Mouse (Mus musculus): ENCODE measurements around the gene C130073F10Rik. TPM values are rescaled to one million over a fixed set of nuclear protein-coding genes. Genes with fewer than 3 reads are reported as not detected.
"Not testable (repeated sequence)": the region's sequence is repeated elsewhere in the genome, so short reads cannot be mapped to it uniquely, and the experiment has no call there.

The C130073F10Rik gene
- polyA plus RNA-seq (2015; fragmentation: Nextera tagmentation; extraction: Ambion mirVana) = not detected in 2 replicates

DNA sequence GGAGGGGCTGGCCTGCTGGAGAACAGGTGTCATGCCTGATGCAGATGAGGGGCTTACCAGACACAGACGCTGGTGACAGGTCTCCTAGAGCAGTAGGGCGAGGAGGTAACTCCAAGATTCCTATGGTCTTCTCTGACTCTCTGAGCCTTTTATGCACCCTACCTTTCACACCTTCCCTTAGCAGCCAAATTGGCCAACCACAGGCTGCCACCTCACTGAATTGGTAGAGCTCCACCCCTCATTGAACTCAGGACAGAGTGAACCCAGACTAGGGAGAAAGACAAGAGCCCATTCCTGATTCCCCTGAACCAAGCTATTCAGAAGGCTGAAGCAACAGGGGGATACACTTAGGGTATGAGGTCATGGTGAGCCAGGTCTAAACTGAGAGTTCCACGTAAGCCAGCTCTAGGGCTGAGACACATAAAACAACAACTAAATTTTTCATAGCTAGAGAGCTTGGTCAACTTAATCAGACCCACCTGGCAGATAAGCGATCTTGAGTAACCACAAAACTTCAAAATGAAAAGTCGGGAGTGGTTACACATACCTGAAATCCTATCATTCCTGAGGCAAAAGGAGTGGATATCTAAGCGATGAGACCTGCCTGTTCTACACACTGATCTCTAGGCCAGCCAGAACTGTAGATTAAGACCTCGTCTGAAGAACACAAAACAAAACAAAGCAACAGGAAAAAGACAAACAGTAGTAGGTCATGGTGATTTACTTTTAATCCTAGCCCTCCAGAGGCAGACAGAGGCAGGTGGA lies at the start of gene C130073F10Rik:
Gene C130073F10Rik (minus strand): TSS at position 134 of the 765 bp plus-strand sequence.
- ATAC-seq (replicated peaks; ENCODE audit: extremely low read depth, insufficient read depth, low FRiP score) = no peak
- Histone ChIP-seq H3K9ac (ENCODE audit: low read length) (no peak within 1 kb of the TSS), H3K9me3 (replicated peaks; ENCODE audit: control insufficient read depth, low read length) (no peaks in the 10 kb centered on the region), H3K4me3 (ENCODE audit: low read length) (no peak within 1 kb of the TSS), H3K4me2 (ENCODE audit: low read depth, low read length) (no peak within 1 kb of the TSS), H3K4me1 (ENCODE audit: control insufficient read depth, insufficient read depth, low read length) (no peaks in the 10 kb centered on the region), H3K36me3 (ENCODE audit: control insufficient read depth, insufficient read depth) (no peaks in the 10 kb centered on the region), H3K27me3 (ENCODE audit: control insufficient read depth, insufficient read depth, low read length) (no peaks in the 10 kb centered on the region), H3K27ac (ENCODE audit: low read length) (no peak within 1 kb of the TSS)
- WGBS = 79% methylated on average over 7 of the region's 7 CpGs

DNA sequence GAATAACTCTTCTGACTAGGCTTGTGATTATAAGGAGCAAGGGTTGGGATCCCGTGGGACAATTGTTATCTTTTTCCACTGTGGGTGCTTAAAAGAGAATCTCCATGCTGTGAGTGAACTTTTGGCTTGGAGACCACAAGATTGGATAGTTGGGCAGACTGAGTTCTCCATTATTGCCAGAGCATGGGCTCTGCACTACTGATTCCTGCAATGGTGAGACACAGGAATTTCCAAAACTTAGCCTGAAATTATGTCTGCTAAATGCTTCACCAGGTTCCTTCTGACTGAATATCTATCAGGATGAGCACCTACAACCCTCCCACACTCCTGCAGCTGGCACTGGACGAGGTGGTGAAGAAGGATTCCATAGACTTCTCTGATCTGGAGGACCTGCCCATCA lies 46.5 kb upstream of the C130073F10Rik start, which contains the start of gene Gm12794:
Gene Gm12794 (plus strand): TSS at position 301 of the 400 bp plus-strand sequence.
- H3K4me2 ChIP-seq (ENCODE audit: low read depth, low read length); H3K36me3 ChIP-seq (ENCODE audit: control insufficient read depth, insufficient read depth); H3K27me3 ChIP-seq (ENCODE audit: control insufficient read depth, insufficient read depth, low read length); H3K4me1 ChIP-seq (ENCODE audit: control insufficient read depth, insufficient read depth, low read length); H3K4me3 ChIP-seq (ENCODE audit: low read length); H3K9me3 ChIP-seq (replicated peaks; ENCODE audit: control insufficient read depth, low read length); H3K9ac ChIP-seq (ENCODE audit: low read length); ATAC-seq (replicated peaks; ENCODE audit: extremely low read depth, insufficient read depth, low FRiP score); H3K27ac ChIP-seq (ENCODE audit: low read length): not testable (repeated sequence)
- whole genome bisulfite sequencing = 63% methylated on average over 2 of the region's 2 CpGs

DNA sequence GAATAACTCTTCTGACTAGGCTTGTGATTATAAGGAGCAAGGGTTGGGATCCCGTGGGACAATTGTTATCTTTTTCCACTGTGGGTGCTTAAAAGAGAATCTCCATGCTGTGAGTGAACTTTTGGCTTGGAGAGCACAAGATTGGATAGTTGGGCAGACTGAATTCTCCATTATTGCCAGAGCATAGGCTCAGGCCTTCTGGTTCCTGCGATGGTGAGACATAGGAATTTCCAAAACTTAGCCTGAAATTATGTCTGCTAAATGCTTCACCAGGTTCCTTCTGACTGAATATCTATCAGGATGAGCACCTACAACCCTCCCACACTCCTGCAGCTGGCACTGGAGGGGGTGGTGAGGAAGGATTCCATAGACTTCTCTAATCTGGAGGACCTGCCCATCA lies 15.2 kb upstream of the C130073F10Rik start, which contains the start of gene Gm12800:
Gene Gm12800 (plus strand): TSS at position 301 of the 400 bp plus-strand sequence.
- H3K27ac ChIP-seq (ENCODE audit: low read length); ATAC-seq (replicated peaks; ENCODE audit: extremely low read depth, insufficient read depth, low FRiP score); H3K4me1 ChIP-seq (ENCODE audit: control insufficient read depth, insufficient read depth, low read length); H3K9ac ChIP-seq (ENCODE audit: low read length); H3K4me2 ChIP-seq (ENCODE audit: low read depth, low read length); H3K9me3 ChIP-seq (replicated peaks; ENCODE audit: control insufficient read depth, low read length); H3K27me3 ChIP-seq (ENCODE audit: control insufficient read depth, insufficient read depth, low read length); H3K36me3 ChIP-seq (ENCODE audit: control insufficient read depth, insufficient read depth); H3K4me3 ChIP-seq (ENCODE audit: low read length): not testable (repeated sequence)
- 90% methylated on average over 2 of the region's 2 CpGs for WGBS

DNA sequence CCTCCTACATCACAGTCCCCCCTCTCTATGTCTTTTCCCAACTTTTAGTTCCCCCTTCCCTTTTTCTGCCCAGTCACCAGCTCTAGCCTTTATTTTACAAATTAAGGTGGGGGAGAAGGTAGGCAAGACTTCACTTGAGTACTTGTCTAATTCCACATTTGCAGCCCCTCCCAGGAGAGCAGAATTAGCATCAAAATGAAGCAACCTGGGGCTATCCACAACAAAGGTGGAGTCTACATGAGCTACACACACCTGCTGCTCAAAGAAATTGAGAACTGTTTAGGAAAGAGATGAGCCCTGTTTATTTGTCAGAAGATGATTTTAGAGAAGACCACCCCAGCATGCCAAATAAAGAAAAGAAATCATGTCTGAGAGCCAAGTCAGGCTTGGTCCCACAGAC lies 4.2 kb downstream of the C130073F10Rik start:
- Histone ChIP-seq H3K27ac (ENCODE audit: low read length) (no peak overlapping the region), H3K4me1 (ENCODE audit: control insufficient read depth, insufficient read depth, low read length) (no peaks in the 10 kb centered on the region), H3K27me3 (ENCODE audit: control insufficient read depth, insufficient read depth, low read length) (no peaks in the 10 kb centered on the region), H3K9me3 (replicated peaks; ENCODE audit: control insufficient read depth, low read length) (no peaks in the 10 kb centered on the region), H3K4me2 (ENCODE audit: low read depth, low read length) (no peak overlapping the region), H3K4me3 (ENCODE audit: low read length) (no peak overlapping the region), H3K36me3 (ENCODE audit: control insufficient read depth, insufficient read depth) (no peaks in the 10 kb centered on the region), H3K9ac (ENCODE audit: low read length) (no peak overlapping the region)
- no peak for ATAC-seq (replicated peaks; ENCODE audit: extremely low read depth, insufficient read depth, low FRiP score)

DNA sequence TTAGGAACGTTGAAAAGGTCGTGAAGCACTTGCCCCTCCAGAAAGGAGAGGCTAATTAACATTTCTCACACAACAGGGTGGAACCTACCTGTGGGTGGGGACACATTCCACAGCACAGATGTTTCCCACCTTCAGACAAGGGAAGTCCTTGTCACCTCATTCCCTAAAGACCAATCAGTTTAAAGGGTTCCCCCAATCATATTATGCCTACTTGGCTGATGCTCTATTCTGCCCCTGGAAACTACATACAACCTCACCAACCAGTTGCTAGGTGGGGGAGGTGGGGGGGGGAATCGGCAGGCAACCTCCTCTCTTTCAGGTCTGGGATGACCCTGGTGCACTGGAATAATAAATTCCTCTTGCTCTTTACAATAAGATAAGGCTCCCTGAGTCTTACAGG lies 9.9 kb downstream of the C130073F10Rik start:
- H3K4me2 ChIP-seq (ENCODE audit: low read depth, low read length) = no peak overlapping the region
- H3K4me3 ChIP-seq (ENCODE audit: low read length) = no peak overlapping the region
- no peaks in the 10 kb centered on the region for H3K27me3 ChIP-seq (ENCODE audit: control insufficient read depth, insufficient read depth, low read length)
- H3K36me3 ChIP-seq (ENCODE audit: control insufficient read depth, insufficient read depth) = no peaks in the 10 kb centered on the region
- no peak overlapping the region for H3K9ac ChIP-seq (ENCODE audit: low read length)
- no peak for ATAC-seq (replicated peaks; ENCODE audit: extremely low read depth, insufficient read depth, low FRiP score)
- H3K4me1 ChIP-seq (ENCODE audit: control insufficient read depth, insufficient read depth, low read length) = no peaks in the 10 kb centered on the region
- H3K9me3 ChIP-seq (replicated peaks; ENCODE audit: control insufficient read depth, low read length) = no peaks in the 10 kb centered on the region
- H3K27ac ChIP-seq (ENCODE audit: low read length) = no peak overlapping the region
- WGBS = 24% methylated on average over 3 of the region's 3 CpGs

DNA sequence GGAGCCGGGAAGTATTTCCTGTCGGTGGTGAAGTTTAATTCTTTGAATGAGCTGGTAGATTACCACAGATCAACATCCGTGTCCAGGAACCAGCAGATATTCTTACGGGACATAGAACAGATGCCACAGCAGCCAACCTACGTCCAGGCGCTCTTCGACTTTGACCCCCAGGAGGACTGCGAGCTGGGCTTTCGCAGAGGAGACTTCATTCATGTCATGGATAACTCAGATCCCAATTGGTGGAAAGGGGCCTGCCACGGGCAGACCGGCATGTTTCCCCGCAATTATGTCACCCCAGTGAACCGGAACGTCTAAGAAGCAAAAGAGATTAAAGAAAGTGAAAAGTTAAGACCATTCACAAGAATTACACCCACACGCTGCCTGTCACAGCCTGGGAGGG lies 17.9 kb downstream of the C130073F10Rik start:
- H3K27ac ChIP-seq (ENCODE audit: low read length); H3K4me3 ChIP-seq (ENCODE audit: low read length); H3K4me1 ChIP-seq (ENCODE audit: control insufficient read depth, insufficient read depth, low read length); H3K9me3 ChIP-seq (replicated peaks; ENCODE audit: control insufficient read depth, low read length); H3K36me3 ChIP-seq (ENCODE audit: control insufficient read depth, insufficient read depth); H3K27me3 ChIP-seq (ENCODE audit: control insufficient read depth, insufficient read depth, low read length); H3K9ac ChIP-seq (ENCODE audit: low read length); H3K4me2 ChIP-seq (ENCODE audit: low read depth, low read length); ATAC-seq (replicated peaks; ENCODE audit: extremely low read depth, insufficient read depth, low FRiP score): not testable (repeated sequence)
- 80% methylated on average over 15 of the region's 15 CpGs for WGBS

DNA sequence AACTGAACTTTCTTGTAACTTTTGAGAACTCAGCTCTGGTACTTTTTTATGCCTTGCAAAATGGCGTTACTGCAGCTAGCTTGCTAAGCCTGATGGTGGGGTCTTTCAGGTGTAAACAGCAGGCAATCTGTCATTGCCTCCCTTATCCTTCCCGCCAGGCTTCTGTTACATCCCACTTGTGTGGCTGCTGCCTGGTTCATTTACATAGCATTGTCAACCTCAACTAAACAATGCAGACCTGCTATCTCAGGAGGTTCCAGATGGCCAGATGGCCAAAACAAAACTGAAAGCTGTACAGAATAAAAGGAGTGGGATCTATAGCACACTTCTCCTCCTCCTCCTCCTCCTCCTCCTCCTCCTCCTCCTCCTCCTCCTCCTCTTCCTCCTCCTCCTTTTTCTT lies 21.6 kb downstream of the C130073F10Rik start:
- not testable (repeated sequence) for H3K4me2 ChIP-seq (ENCODE audit: low read depth, low read length); H3K9me3 ChIP-seq (replicated peaks; ENCODE audit: control insufficient read depth, low read length); H3K4me3 ChIP-seq (ENCODE audit: low read length); ATAC-seq (replicated peaks; ENCODE audit: extremely low read depth, insufficient read depth, low FRiP score); H3K27me3 ChIP-seq (ENCODE audit: control insufficient read depth, insufficient read depth, low read length); H3K36me3 ChIP-seq (ENCODE audit: control insufficient read depth, insufficient read depth); H3K4me1 ChIP-seq (ENCODE audit: control insufficient read depth, insufficient read depth, low read length); H3K27ac ChIP-seq (ENCODE audit: low read length); H3K9ac ChIP-seq (ENCODE audit: low read length)
- WGBS = 78% methylated on average over 2 of the region's 2 CpGs

DNA sequence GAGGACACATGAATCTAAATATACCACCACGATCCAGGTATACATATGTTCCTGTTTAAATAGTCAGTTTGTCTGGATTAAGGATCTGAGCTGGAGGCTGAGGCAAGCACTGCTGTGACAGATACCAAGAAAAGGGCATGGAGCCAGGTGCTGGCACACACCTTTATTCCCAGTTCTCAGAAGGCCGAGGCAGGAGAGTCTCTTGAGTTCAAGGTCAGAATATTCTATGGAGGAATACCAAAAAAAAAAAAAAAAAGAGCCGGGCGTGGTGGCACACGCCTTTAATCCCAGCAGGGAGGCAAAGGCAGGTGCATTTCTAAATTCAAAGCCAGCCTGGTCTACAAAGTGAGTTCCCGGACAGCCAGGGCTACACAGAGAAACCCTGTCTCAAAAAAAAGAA lies 31.3 kb downstream of the C130073F10Rik start:
- Histone ChIP-seq H3K36me3 (ENCODE audit: control insufficient read depth, insufficient read depth) (no peaks in the 10 kb centered on the region), H3K27me3 (ENCODE audit: control insufficient read depth, insufficient read depth, low read length) (no peaks in the 10 kb centered on the region), H3K4me2 (ENCODE audit: low read depth, low read length) (no peak overlapping the region), H3K9ac (ENCODE audit: low read length) (no peak overlapping the region), H3K4me3 (ENCODE audit: low read length) (no peak overlapping the region), H3K9me3 (replicated peaks; ENCODE audit: control insufficient read depth, low read length) (no peaks in the 10 kb centered on the region), H3K4me1 (ENCODE audit: control insufficient read depth, insufficient read depth, low read length) (no peaks in the 10 kb centered on the region), H3K27ac (ENCODE audit: low read length) (no peak overlapping the region)
- WGBS = 88% methylated on average over 6 of the region's 6 CpGs
- ATAC-seq (replicated peaks; ENCODE audit: extremely low read depth, insufficient read depth, low FRiP score) = no peak

DNA sequence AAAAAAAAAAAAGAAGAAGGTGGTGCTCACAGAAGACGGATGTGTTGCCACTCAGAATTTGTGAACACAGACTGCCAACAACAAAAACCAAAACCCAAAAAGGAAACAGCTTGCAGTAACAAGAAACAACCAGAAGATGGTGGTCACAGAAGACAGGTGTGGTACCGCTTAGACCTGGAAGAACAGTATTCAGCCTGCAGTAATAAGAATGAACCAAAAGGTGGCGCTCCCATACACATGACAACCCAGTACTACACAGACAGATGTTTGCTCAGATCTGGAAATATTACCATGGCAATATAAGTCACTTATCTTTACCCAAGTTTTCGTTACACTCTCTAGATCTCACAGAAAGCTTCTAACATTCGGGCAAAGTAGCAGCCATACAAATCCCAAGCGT lies 32.7 kb downstream of the C130073F10Rik start:
- 34% methylated on average over 6 of the region's 6 CpGs for WGBS
- Histone ChIP-seq H3K4me3 (ENCODE audit: low read length) (no peak overlapping the region), H3K36me3 (ENCODE audit: control insufficient read depth, insufficient read depth) (no peaks in the 10 kb centered on the region), H3K27me3 (ENCODE audit: control insufficient read depth, insufficient read depth, low read length) (no peaks in the 10 kb centered on the region), H3K9ac (ENCODE audit: low read length) (no peak overlapping the region), H3K9me3 (replicated peaks; ENCODE audit: control insufficient read depth, low read length) (no peaks in the 10 kb centered on the region), H3K4me1 (ENCODE audit: control insufficient read depth, insufficient read depth, low read length) (no peaks in the 10 kb centered on the region), H3K27ac (ENCODE audit: low read length) (no peak overlapping the region), H3K4me2 (ENCODE audit: low read depth, low read length) (no peak overlapping the region)
- ATAC-seq (replicated peaks; ENCODE audit: extremely low read depth, insufficient read depth, low FRiP score) = no peak
